Mouse (Mus musculus) erythroid progenitor cell, adult 5-6 weeks (primary cell): ENCODE measurements around the gene Myrf. TPM values are rescaled to one million over a fixed set of nuclear protein-coding genes. Genes with fewer than 3 reads are reported as not detected.

Experiments
- ATAC-seq: replicated peaks from 2 replicates; pipeline ENCODE4 v1.8.0; 2016; ENCODE audit warnings: moderate number of reproducible peaks, mild to moderate bottlenecking, moderate TSS enrichment, inconsistent platforms; ENCODE audit not compliant: poor library complexity, low FRiP score, severe bottlenecking
- total RNA-seq, 2 experiments: library from RNA; stranded (forward) in 1 of 2; stranded (reverse) in 1 of 2; fragments of 150-400 nt in 1 of 2; fragments of 186-747, 209-891 nt in 1 of 2; gene quantifications; 2 replicates each; pipeline versions ENCODE4 v1.2.3 to v1.2.4; 2015 to 2017; ENCODE audit warnings: low replicate concordance in 2 of 2

Gene Myrf
- total RNA-seq, 2 experiments from 2014 or later, result not detected

DNA sequence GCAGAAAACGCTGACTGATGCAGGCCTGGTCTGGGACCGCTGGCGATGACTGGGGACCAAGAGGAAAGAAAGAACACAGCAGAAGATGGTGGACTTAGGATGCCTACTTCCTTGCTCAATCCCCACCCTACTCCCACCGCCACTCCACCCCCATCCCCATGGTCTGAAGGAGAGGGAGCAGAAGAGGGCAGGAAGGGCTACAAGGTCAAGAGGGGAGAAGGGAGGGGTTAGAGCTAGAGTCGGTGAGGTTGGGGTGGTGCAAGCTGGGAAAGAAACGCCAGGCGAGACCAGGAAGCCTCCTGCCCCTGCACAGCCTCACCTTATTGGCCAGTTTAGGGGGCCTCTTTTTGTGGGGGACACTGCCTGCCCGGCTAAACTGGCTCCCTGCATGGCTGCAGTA is 24.4 kb downstream of the Myrf start:
- ATAC-seq, result no peak

DNA sequence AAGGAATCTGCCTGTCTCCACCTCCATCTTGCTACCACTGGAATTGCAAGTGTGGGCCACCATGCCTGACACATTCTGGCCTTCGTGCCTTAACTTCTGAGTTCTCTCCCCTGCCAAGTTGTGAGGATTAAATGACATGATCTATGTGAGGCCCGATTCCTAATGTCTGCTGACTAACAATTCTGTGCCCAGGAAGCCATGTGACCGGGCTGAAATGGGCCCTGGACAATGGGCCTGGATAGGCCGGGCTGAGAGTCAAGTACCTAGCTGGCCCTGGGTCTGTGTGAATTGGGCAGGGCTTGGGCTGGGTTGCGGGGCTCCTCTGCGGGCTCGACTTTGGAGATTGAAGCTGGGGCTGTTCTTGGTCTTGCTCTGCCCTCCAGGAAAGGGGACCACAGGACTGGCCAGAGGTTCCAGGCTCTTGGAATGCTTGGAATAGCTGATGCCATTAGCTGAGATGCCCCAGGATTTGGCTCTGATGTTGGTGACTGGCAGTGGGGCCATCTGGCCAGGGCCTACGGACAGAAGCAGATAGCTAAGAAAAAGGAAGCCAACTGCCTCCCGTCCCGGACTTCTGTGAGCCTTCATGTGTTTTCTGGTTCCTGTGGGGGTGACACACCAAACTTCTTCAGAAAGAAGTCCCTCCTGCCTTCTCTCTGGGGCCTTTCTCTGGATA is 26.6 kb downstream of the Myrf start:
- ATAC-seq, result no peak

DNA sequence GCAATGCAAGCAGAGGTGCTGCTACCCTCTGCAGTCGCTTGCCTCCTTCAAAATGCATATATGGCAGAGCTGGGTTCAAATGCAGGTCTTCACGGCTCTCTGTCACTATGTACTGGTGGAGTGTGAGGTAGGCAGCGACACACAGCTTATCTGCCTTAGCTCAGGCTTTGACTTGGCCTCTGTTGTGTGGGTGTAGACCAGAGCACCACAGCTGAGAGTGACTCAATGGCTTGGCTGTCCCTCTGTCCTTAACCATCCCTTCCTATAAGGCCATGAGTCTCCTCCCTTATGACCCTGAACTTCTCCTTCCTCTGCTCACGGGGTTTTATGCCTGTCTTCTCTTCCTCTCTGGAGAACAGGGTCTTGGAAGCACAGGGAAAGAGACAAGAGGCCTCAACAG is 29.7 kb downstream of the Myrf start:
- no peak for ATAC-seq

DNA sequence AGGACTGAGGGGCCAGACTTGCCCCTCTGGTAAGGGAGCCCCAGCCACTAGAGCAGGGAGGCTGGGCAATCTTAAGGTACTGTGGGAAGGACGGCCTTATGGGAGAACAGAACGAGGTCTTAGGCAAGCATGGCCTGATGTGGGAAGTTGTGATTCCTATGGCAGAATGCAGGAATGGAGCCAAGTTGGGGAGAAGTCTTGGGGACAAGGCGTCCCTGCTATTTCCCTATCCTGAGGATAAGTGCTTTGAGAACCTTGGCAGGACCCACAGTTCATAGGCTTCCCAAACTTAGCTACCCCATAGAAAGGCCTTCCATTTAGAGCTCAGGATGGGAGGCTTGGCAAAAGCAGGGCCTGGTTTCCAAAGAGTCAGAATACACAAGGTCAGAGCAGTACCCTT is 31.7 kb downstream of the Myrf start:
- ATAC-seq, result no peak

DNA sequence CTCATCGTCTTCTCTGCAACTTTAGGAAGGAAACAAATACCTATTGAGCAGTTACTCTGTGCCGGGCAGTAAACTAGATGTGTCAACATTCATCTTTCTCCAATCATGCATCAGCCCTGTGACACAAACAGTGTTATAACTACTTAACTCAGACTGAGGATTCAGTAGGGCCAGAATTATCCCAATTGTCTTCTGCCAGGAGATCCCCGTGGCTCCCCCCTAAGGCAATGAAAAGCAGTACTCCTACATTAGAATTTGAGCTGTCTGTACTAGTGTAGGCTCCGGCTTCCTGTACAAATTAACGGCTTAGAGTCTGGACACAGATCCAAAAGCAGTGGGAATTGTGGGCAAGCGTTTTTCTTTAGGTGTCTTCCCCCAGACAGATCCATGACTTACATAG is 35.5 kb downstream of the Myrf start:
- ATAC-seq, result no peak

DNA sequence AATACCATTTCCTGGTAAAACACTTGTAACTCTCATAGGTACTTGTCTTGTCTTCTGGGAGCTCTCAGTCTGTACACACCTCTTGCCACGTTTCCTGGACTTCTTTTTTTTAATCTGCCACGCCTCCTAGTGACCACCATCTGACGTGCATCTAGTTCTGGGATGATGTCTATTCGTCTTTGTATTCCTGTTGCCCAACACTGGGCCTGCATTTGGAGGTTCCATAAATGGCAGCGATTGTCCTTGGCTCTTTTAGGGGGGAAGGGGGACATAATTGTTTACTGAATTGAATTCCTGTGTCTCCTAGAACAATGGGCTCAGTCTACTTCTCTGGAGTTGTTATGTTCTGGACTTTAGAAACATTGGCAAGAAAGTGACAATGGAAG is 35.9 kb downstream of the Myrf start:
- ATAC-seq, result peak; percentile 64

DNA sequence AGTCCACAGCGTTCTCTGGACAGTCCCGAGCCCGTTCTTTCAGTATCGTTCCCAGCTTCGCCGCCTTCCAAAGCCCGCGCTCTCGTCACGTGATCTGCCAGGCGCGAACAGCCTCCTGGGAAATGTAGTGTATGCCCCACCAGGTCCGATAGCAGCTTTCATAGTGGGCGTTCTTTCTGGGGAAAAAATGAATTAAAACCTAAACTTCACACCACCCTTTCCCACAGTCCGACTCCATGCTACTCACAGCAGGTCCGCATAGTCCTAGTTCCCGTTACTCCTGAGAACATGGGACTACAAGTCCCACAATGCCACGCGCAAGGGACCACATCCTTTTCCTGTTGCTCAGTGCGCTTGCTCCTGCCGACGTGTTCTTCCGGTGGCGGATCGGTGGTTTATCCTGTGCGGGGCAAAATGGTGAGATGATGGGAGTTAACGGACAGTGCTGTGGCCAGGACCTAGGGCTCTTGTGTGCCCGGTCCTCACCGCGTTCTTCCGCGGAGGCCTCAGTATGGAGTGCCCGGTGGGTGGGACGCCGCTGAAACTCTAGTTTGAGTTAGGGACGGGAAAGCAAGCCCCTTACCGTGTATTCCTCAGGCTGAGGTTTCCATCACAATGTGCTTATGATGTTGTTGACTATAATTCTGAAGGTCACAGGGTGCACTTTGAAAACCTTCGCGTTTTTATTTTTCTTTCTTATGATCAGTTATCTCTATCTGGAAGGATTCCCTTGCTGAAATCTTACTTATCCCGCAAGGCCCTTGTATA is 36.5 kb downstream of the Myrf start, which contains the start of the genes Tmem258 and Fen1:
Gene Tmem258, plus strand, starts transcription at position 167 of the 768 bp plus-strand sequence.
Gene Fen1, minus strand, starts transcription at position 322 of the 768 bp plus-strand sequence.
- peak; percentile 85 for ATAC-seq

DNA sequence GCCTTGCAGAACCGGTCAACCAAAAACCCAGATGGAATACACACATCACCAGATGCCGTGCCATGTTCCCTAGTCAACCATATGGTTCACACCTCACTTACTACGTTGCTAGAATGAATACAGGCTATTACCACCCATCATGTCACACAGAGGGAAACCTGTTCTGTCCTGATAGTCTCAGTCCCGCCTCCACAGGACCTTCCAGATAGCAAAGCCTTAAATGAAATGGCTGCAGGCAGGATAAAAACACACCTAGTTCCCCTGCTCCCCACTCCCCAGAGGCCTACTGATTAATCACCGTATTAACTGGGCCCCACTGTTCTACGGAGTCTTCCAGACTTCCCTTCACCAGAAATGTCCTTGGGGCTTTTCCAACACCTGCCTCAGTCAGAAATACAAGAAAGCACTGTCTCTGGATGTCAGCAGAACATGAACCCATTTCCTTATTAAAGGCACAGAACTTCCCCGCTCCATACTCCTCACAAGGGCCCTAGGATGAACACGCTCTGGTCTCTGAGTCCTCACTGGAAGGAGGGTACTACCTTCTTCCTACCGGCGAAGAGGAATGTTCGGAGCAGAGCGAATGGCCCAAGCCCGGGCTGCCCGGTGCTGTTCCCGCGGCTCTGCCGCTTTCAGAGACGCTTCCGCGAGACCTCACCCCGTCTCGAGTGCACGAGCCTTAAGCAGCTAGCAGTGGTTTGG is 37.3 kb downstream of the Myrf start:
- ATAC-seq, result peak; percentile 78

DNA sequence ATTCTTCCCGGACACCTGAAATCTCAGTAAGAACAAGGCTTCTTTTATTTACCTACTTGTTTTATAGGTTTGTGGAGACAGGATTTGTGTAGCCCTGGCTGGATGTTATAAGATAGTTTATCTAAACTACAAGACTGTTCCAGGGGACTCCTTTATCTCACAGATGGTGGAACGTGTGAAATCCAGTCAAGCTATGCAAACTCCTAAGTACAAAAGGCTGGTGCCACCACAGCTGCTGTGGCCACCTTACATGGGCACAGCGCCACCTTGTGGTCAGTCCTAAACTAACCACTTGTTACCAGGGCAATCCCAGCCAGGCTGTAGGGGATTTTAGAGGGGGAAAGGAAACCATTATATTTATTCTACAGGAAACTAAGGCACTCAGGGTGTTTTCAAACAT is 41.8 kb downstream of the Myrf start:
- peak; percentile 42; the same call in 1 of the 2 replicates for ATAC-seq

DNA sequence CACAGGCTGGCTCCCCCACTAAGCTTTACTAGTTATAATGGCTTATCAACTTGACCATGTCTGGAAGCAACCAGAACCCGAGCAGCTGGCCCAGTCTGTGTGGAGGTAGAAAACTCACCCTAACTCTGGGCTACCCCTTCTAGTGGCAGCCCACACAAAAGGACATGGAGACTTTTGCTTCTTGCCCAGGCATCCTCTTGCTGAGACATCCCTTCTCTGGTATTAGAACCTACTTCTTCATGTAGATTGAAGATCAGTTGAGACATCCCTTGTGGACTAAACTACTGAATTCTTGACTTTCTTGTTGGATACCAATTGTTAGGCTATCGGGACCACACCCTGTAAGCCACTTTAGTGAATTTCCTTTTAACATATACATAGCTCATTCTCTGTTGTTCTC is 42.3 kb downstream of the Myrf start:
- no peak for ATAC-seq

DNA sequence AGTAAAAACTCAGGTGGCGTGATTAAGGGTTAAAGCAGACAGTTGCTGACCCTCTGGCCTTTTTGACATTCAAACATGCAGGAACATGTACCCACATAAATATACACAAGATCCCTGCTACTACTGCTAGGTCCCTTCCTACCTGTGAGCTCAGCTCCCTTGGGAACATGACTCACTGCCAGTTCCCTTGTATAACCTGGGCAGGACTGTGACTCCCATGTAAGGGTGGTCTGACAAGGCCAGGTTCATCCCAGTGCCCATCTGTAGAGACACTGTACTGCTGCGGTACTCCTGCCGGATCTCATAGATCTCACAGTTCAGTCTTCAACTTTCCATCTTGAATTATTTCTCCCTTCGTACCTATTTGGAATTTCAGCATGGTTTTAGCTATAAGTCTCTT is 43.4 kb downstream of the Myrf start:
- no peak for ATAC-seq

DNA sequence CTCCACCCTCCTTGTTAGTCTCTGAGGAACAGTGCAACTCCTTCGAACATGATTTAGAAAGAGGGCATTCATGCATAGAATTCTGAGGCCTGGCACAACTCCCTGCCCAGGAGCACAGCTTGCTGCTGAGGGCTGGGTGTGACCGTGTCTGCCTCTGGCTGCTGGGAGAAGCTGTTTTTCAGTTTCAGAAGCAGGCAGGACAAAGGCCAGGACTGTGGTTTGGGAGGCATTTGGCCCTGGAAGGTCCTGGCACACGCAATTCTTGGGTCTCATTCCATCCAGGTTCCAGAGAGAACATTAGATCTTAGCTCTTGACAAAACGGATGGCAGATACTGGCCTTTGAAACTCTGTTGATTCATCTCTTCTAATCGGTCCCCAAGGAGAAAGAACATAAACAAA is 45.3 kb downstream of the Myrf start:
- ATAC-seq, result no peak

DNA sequence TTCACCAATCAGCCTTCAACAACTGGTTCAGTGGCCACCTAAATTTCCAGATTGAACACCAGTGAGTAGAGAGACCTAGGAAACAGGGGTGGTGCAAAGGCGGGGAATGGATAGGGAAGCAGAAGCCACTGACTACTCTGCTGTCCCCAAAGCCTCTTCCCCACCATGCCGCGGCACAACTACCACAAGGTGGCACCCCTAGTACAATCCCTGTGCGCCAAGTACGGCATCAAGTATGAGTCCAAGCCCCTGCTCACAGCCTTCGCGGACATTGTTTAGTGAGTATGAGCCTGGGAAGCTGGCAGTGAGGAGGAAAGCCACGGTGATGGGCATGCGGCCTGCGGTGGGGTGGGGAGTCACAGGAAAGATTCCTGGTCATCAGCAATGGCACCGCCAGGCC is 46.2 kb downstream of the Myrf start:
- ATAC-seq, result no peak

DNA sequence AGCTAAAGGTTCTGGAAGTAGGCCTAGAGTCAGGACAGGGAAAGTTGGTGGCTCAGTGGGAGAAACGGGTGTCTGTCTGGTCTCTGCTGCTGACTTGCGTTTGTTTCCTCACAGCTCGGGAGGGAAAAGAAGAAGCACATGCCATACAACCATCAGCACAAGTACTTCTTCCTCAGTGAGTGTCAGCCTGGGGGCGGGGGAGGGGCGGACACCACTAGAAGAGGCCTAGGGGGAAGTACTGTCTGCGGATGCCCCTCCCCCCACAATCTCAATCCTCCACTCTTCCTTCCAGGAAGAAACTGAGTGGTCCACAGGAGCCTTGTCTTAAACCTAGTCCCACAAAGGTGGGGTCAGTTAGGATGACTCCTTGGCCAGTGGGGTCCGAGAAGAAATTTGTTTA is 49.2 kb downstream of the Myrf start:
- ATAC-seq, result no peak

DNA sequence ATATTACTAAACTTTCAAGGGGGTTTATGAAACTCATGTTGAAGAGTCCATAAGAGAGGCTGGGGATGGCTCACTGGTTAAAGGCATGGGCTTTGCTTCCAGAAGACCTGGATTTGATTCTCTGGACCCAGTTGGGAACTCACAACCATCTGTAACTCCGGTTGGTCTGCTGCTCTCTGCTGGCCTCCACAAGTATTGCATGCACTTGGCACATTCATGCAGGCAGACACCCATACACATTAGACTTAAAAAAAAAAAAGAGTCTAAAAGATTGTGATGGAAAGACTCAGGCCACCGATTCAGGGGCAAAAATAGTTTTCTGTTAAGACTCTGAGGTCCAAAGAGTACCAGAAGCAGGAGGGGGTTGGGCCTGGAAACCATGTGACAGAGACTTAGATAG is 49.8 kb downstream of the Myrf start:
- ATAC-seq, result peak; percentile 71

DNA sequence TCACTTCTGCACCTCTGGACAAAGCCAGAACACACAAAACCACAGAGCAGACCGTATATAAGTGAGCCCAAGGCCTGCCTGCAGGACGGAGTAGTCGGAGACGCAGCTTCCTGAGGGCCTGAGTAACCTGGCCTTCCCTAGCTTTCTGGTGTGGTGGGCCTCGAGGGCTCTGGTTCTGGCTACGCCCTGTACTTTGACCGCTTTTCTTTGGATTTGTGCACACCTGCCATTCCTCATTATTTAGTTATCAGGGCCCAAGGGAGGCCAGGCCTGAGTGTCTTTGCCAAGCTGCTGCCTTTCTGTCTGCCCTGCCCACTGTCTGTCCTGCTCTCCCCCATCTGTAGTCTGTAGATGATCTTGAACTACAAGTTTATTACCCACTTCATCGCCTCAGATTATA is 50.6 kb downstream of the Myrf start:
- no peak for ATAC-seq

DNA sequence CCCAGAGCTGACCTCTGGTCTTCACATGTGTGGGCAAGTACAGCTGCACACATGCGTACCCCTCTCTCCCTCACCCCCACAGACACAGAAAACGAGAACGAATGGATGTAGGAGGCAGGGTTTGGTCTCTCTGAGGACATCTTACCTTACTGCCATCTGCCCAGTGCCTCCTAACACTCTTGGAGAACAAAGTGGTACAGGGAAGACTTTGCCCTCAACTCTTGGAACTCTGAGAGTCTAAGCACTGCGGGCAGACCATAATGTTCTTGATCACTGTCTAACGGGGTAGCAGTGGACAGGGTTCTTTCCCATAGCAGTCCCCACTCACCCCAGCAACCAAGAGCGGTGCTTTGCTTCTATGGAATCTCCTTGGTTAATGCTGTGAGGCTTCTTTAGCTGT is 51.5 kb downstream of the Myrf start:
- ATAC-seq, result no peak

DNA sequence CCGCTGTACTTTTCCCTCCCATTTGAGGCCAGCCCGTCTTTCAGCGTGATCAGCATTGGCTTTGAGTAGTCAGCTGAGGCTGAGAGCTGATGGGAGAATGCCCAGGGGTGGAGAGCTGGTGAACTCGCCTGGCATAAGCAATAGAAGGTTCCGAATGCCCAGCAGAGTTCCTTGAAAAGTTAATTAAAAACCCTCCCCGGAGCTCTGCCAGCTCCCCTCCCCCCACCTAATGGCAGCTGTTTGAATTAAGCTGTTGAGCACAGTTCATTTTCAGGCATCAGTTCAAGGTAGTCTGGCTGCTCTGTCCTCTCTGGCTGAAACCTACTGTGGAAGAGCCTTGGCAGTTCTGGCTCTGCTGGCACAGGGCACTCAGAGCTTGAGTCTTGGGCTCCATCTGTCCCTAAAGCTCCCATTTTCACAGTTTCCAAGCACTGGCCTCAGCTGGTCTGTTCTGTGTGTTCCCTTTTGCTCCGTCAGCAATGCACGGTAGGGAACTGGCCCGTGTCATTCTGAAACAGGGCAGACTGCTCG is 52.2 kb downstream of the Myrf start:
- no peak for ATAC-seq

DNA sequence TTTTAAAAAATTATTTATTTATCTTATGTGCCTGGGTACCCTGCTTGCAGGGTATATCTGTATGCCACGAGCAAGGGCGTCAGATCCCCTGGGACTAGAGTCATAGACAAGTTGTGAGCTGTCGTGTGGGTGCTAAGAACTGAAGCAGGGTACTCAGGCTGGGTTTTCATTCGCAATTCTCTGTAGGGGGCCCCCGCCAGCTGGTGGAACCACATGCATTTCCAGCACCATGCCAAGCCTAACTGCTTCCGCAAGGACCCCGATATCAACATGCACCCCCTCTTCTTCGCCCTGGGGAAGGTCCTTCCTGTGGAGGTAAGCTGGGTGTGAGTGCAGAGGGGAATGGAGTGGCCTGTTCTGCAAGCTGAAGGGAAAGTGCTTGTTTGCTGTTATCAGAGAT is 54.0 kb downstream of the Myrf start:
- ATAC-seq, result no peak

DNA sequence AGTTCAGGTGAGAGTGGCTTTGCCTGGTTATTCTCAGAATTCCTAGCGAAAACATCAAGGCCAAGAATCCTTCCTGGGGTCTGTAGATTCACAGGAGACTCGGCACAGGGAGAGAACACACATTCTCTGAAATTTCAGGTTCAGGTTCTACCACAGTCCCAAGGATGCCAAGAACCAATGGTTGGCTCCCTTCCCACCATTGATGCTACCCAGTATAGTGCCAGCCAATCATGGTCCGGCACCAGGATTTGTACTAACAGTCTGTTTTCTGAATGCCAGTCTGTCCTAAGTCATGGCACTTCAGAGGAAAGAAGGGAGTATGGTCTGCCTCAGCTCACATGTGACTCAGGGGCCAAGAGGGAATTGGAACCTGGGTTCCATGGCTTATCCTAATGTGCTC is 54.7 kb downstream of the Myrf start:
- ATAC-seq, result no peak

DNA sequence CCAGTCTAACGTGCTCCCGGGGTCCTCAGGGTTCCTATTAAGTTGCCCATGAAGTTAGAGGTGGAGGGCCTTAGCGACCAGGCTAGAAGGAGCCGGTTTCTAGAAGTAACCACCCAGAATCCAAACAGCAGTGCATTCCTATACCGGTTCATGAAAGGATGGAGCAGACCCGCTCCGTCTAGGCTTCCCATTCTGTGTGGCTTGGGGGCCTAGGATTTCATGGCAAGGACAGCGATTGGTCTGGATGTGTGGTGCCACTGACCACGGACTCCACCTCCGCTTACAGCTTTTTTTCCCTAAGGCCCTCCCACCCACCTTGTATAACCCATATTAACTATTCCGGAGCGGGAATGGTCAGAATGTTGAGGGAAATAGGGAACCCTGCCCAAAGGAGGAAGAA is 56.5 kb downstream of the Myrf start:
- ATAC-seq, result no peak
